In the genomic region with DNA sequence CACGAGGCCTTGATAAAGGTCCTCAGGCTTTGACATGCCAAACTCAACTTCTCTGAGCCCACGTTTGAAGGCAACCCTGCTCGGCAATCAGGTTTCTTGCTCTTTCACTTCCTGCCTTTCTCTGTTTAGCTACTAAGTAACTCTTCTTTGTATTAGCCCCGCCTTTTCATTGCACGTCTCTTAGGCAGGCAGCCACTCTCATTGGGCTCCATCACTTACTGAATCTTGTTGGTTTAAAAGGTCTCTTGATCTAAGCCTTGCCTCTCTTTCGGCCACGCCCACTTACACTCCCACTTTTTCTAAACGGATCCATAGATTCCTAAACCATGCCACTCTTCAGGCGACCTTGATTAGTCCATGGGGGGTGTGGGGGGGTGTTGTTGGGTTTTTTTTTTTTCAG, we compare ENCODE assay signal across 10 mouse cellular contexts. TPM values are rescaled to one million over a fixed set of nuclear protein-coding genes. Genes with fewer than 3 reads are reported as not detected.
A peak's percentile ranks its signal among the peaks of the same experiment; 100 is the strongest.
DNase-seq lines count a peak whose midpoint lies in the region; ATAC-seq lines count a peak whose summit lies in the region.
"Had no signal": no experiment of that assay in that cellular context is flagged by ENCODE, and none has a peak within 500 bp of the region (broad histone marks: within the 10 kb centered on the region; RNA-seq: fewer than 3 reads in every experiment).

No protein-coding gene starts in this region.

- no peak for DNase-seq in heart, adult 8-10 months (ENCODE audit: low spot score)
- DNase-seq in layer of hippocampus, adult 9-11 months, result no peak
- DNase-seq in left cerebral cortex, adult 11 months (ENCODE audit: low spot score), result no peak
- DNase-seq in ovary, postnatal 10 days (ENCODE audit: low spot score), result no peak
- DNase-seq: right cerebral cortex, postnatal 14 days had no signal

- H3K27ac ChIP-seq in heart, embryonic 16.5 days (ENCODE audit: low read length), result no peak overlapping the region
- peak overlapping the region; percentile 99 for H3K27ac ChIP-seq in hindbrain, embryonic 13.5 days
- H3K27ac ChIP-seq in midbrain, embryonic 15.5 days, result peak overlapping the region; percentile 97

- H3K36me3 ChIP-seq in heart, embryonic 16.5 days (ENCODE audit: control insufficient read depth, insufficient read depth), result no peaks in the 10 kb centered on the region
- H3K36me3 ChIP-seq in hindbrain, embryonic 13.5 days, result peaks cover 45% of the 10 kb centered on the region
- peaks cover 33% of the 10 kb centered on the region for H3K36me3 ChIP-seq in midbrain, embryonic 15.5 days (replicated peaks)

- H3K4me3 ChIP-seq in heart, embryonic 16.5 days (ENCODE audit: low read length), result no peak overlapping the region
- peak overlapping the region; percentile 87 for H3K4me3 ChIP-seq in hindbrain, embryonic 13.5 days
- peak overlapping the region; percentile 80 for H3K4me3 ChIP-seq in midbrain, embryonic 15.5 days

- H3K4me1 ChIP-seq in heart, embryonic 16.5 days (ENCODE audit: control insufficient read depth, insufficient read depth, low read length), result peaks cover 8% of the 10 kb centered on the region
- peaks cover 42% of the 10 kb centered on the region for H3K4me1 ChIP-seq in hindbrain, embryonic 13.5 days (replicated peaks)
- H3K4me1 ChIP-seq in midbrain, embryonic 15.5 days, result peaks cover 36% of the 10 kb centered on the region

- 22% methylated on average over 9 of the region's 9 CpGs for WGBS in heart, embryonic 16.5 days
- WGBS in hindbrain, embryonic 13.5 days, result 13% methylated on average over 9 of the region's 9 CpGs
- WGBS in midbrain, embryonic 15.5 days, result 17% methylated on average over 9 of the region's 9 CpGs

- H3K27me3 ChIP-seq in heart, embryonic 16.5 days (ENCODE audit: control insufficient read depth, insufficient read depth, low read length), result peaks cover 38% of the 10 kb centered on the region
- no peaks in the 10 kb centered on the region for H3K27me3 ChIP-seq in hindbrain, embryonic 13.5 days
- no peaks in the 10 kb centered on the region for H3K27me3 ChIP-seq in midbrain, embryonic 15.5 days (replicated peaks)

- no peak for ATAC-seq in heart, embryonic 16.5 days (replicated peaks; ENCODE audit: extremely low read depth, insufficient read depth, low FRiP score)
- peak; percentile 44 for ATAC-seq in activated CD4-positive, CD25-positive, alpha-beta regulatory T cell, adult 4 months
- ATAC-seq in hindbrain, embryonic 13.5 days (ENCODE audit: low FRiP score), result no peak
- no peak for ATAC-seq in midbrain, embryonic 15.5 days (replicated peaks)

- H3K9ac ChIP-seq in heart, embryonic 16.5 days (ENCODE audit: low read length), result no peak overlapping the region
- H3K9ac ChIP-seq in hindbrain, embryonic 13.5 days, result peak overlapping the region; percentile 99
- peak overlapping the region; percentile 90 for H3K9ac ChIP-seq in midbrain, embryonic 15.5 days

- H3K4me2 ChIP-seq in heart, embryonic 16.5 days (ENCODE audit: low read depth, low read length), result peak overlapping the region; percentile 91; the same call in 1 of the 2 replicates
- H3K4me2 ChIP-seq in hindbrain, embryonic 13.5 days, result peak overlapping the region; percentile 91
- peak overlapping the region; percentile 72 for H3K4me2 ChIP-seq in midbrain, embryonic 15.5 days

- H3K9me3 ChIP-seq in heart, embryonic 16.5 days (replicated peaks; ENCODE audit: control insufficient read depth, low read length), result 0 out of 2 replicates have a peak, but pooled peaks cover 2% of the 10 kb centered on the region
- H3K9me3 ChIP-seq in hindbrain, embryonic 13.5 days, result no peaks in the 10 kb centered on the region
- no peaks in the 10 kb centered on the region for H3K9me3 ChIP-seq in midbrain, embryonic 15.5 days

RNA-seq across cellular contexts. Expression of a gene that starts 1.6 kb away (rescaled TPM):
- 11.1 and 13.5 TPM in 2 replicates for polyA plus RNA-seq in heart, embryonic 16.5 days (2015; fragmentation: Nextera tagmentation; extraction: Ambion mirVana)
- 1 to 10 TPM; 3.2 to 4.2 (median 3.6) TPM for total RNA-seq in heart, adult 8-10 months (2022)
- polyA plus RNA-seq in activated CD4-positive, CD25-positive, alpha-beta regulatory T cell, adult 4 months (2017; shearing (Covaris generic)), result 1 to 10 TPM; 3.0 to 4.3 TPM
- 583 and 599 TPM in 2 replicates for polyA plus RNA-seq in hindbrain, embryonic 13.5 days (2015; fragmentation: Nextera tagmentation; extraction: Ambion mirVana)
- 790 and 817 TPM in 2 replicates for polyA plus RNA-seq in midbrain, embryonic 15.5 days (2015; fragmentation: Nextera tagmentation; extraction: Ambion mirVana)

RNA-seq across cellular contexts. Expression of a gene that starts 13.8 kb away (rescaled TPM):
- 0.15 and 0.20 TPM in 2 replicates for polyA plus RNA-seq in heart, embryonic 16.5 days (2015; fragmentation: Nextera tagmentation; extraction: Ambion mirVana)
- total RNA-seq in heart, adult 8-10 months (2022), result not detected
- not detected for polyA plus RNA-seq in activated CD4-positive, CD25-positive, alpha-beta regulatory T cell, adult 4 months (2017; shearing (Covaris generic))
- 6.6 and 10.0 TPM in 2 replicates for polyA plus RNA-seq in hindbrain, embryonic 13.5 days (2015; fragmentation: Nextera tagmentation; extraction: Ambion mirVana)
- polyA plus RNA-seq in midbrain, embryonic 15.5 days (2015; fragmentation: Nextera tagmentation; extraction: Ambion mirVana), result 1.3 and 2.7 TPM in 2 replicates
- total RNA-seq: MEL had no signal

RNA-seq across cellular contexts. Expression of a gene that starts 14.4 kb away (rescaled TPM):
- polyA plus RNA-seq in heart, embryonic 16.5 days (2015; fragmentation: Nextera tagmentation; extraction: Ambion mirVana), result 0.19 TPM in 1 of 2 replicates, not detected in the other
- total RNA-seq in heart, adult 8-10 months (2022), result not detected
- polyA plus RNA-seq in activated CD4-positive, CD25-positive, alpha-beta regulatory T cell, adult 4 months (2017; shearing (Covaris generic)), result under 1 TPM in 1 of 2 experiments, not detected in 1; 0.24 TPM
- polyA plus RNA-seq in hindbrain, embryonic 13.5 days (2015; fragmentation: Nextera tagmentation; extraction: Ambion mirVana), result 0.94 and 1.8 TPM in 2 replicates
- polyA plus RNA-seq in midbrain, embryonic 15.5 days (2015; fragmentation: Nextera tagmentation; extraction: Ambion mirVana), result 0.41 and 0.61 TPM in 2 replicates

RNA-seq across cellular contexts. Expression of a gene that starts 22.2 kb away (rescaled TPM):
- polyA plus RNA-seq in heart, embryonic 16.5 days (2015; fragmentation: Nextera tagmentation; extraction: Ambion mirVana), result 1.7 and 1.8 TPM in 2 replicates
- under 1 TPM in 3 of 4 experiments, not detected in 1; 0.12 to 0.46 (median 0.28) TPM for total RNA-seq in heart, adult 8-10 months (2022)
- polyA plus RNA-seq in activated CD4-positive, CD25-positive, alpha-beta regulatory T cell, adult 4 months (2017; shearing (Covaris generic)), result 10 to 100 TPM; 36.5 to 41.2 TPM
- polyA plus RNA-seq in hindbrain, embryonic 13.5 days (2015; fragmentation: Nextera tagmentation; extraction: Ambion mirVana), result 2.0 TPM in 2 replicates
- 2.4 and 2.8 TPM in 2 replicates for polyA plus RNA-seq in midbrain, embryonic 15.5 days (2015; fragmentation: Nextera tagmentation; extraction: Ambion mirVana)

RNA-seq across cellular contexts. Expression of a gene that starts 24.0 kb away (rescaled TPM):
- 2.2 and 4.6 TPM in 2 replicates for polyA plus RNA-seq in heart, embryonic 16.5 days (2015; fragmentation: Nextera tagmentation; extraction: Ambion mirVana)
- not detected for total RNA-seq in heart, adult 8-10 months (2022)
- 100 to 1,000 TPM; 433 to 632 TPM for polyA plus RNA-seq in activated CD4-positive, CD25-positive, alpha-beta regulatory T cell, adult 4 months (2017; shearing (Covaris generic))
- polyA plus RNA-seq in hindbrain, embryonic 13.5 days (2015; fragmentation: Nextera tagmentation; extraction: Ambion mirVana), result 0.52 and 0.88 TPM in 2 replicates
- polyA plus RNA-seq in midbrain, embryonic 15.5 days (2015; fragmentation: Nextera tagmentation; extraction: Ambion mirVana), result 0.53 and 0.59 TPM in 2 replicates

Comparison
In these comparisons a context has a peak if more than half of its experiments do, and no peak if none do; other contexts are left out.
1. RNA of a gene that starts 1.6 kb away (polyA plus RNA-seq): 790 to 817 TPM in midbrain, embryonic 15.5 days and 583 to 599 TPM in hindbrain, embryonic 13.5 days; 11.1 to 13.5 TPM in heart, embryonic 16.5 days and 3.0 to 4.3 TPM in activated CD4-positive, CD25-positive, alpha-beta regulatory T cell, adult 4 months; every median in the first group is over 10 times any median in the second.
2. Peak in every context shown above with its lines, with median percentiles within 50 percentile points of each other: H3K4me2 ChIP-seq.